Mouse (Mus musculus) liver, adult 2 months (tissue): ENCODE results near the gene Tcf19.

ENCODE experiments used
- CTCF ChIP-seq: fragments of 200-500 bp; IDR thresholded peaks from 2 replicates; pipeline ENCODE4 v1.5.1; 2011; ENCODE audit warnings: low read depth, low read length, control low read depth
- POLR2A ChIP-seq: fragments of 200-500 bp; IDR thresholded peaks from 2 replicates; pipeline ENCODE4 v1.6.1; 2011; ENCODE audit warnings: low read length, control low read depth; ENCODE audit not compliant: insufficient read depth; ENCODE audit errors: extremely low read depth

GRCm38 (mm10) chr17:35502226-35502625 lies 14.4 kb downstream of the Tcf19 start:
- TF ChIP-seq CTCF (no peak), POLR2A (no peak)
